ENCODE assay signal across 12 mouse cellular contexts in genomic region chr11:106701589-106701988, GRCm38 (mm10). TPM values are rescaled to one million over a fixed set of nuclear protein-coding genes. Genes with fewer than 3 reads are reported as not detected.
"Had no signal": no experiment of that assay in that cellular context is flagged by ENCODE, and none has a peak within 500 bp of the region (broad histone marks: within the 10 kb centered on the region; RNA-seq: fewer than 3 reads in every experiment).

No protein-coding gene starts in this region.

- DNase-seq: kidney, adult 8-10 months; kidney, postnatal 25 days; layer of hippocampus, adult 9-11 months; layer of hippocampus, postnatal 36 days; liver, embryonic 13.5 days; lung, adult 18-20 months; right cerebral cortex, postnatal 25 days had no signal

- H3K27ac ChIP-seq: limb, embryonic 13.5 days; liver, embryonic 13.5 days; midbrain, embryonic 12.5 days had no signal

- H3K9ac ChIP-seq: limb, embryonic 13.5 days; liver, embryonic 13.5 days; midbrain, embryonic 12.5 days had no signal

- H3K36me3 ChIP-seq: limb, embryonic 13.5 days; liver, embryonic 13.5 days; midbrain, embryonic 12.5 days had no signal

- H3K4me2 ChIP-seq: limb, embryonic 13.5 days; liver, embryonic 13.5 days; midbrain, embryonic 12.5 days had no signal

- ATAC-seq: inflammation-experienced regulatory T-cells, adult 6 months; intestine, postnatal 0 days; midbrain, embryonic 16.5 days had no signal

- H3K4me1 ChIP-seq: limb, embryonic 13.5 days; midbrain, embryonic 12.5 days had no signal

- H3K4me3 ChIP-seq: limb, embryonic 13.5 days; liver, embryonic 13.5 days; midbrain, embryonic 12.5 days had no signal

- H3K9me3 ChIP-seq: limb, embryonic 13.5 days; liver, embryonic 13.5 days; midbrain, embryonic 12.5 days had no signal

- H3K27me3 ChIP-seq: limb, embryonic 13.5 days; liver, embryonic 13.5 days; midbrain, embryonic 12.5 days had no signal

RNA-seq across cellular contexts. Expression of gene Milr1, which starts 49.4 kb away (rescaled TPM):
- total RNA-seq: layer of hippocampus, postnatal 36 days had no signal
